Mouse (Mus musculus) E14TG2a.4 (cell line): ENCODE measurements around the gene Gm12216.

Experiments used
- H3K27me3 ChIP-seq: 2 replicates; pipeline ENCODE4 v1.6.1; 2014; ENCODE audit warnings: low read length, control low read depth; ENCODE audit not compliant: insufficient read depth
- H3K36me3 ChIP-seq: 2 replicates; pipeline ENCODE4 v1.6.1; 2014; ENCODE audit warnings: low read length, control low read depth; ENCODE audit not compliant: insufficient read depth
- H3K4me1 ChIP-seq: replicated peaks from 2 replicates; pipeline ENCODE4 v1.6.1; 2014; ENCODE audit warnings: low read depth, low read length, control low read depth
- H3K4me3 ChIP-seq: replicated peaks from 2 replicates; pipeline ENCODE4 v1.5.1; 2014; ENCODE audit warnings: mild to moderate bottlenecking, low read length
- H3K9me3 ChIP-seq: 2 replicates; pipeline ENCODE4 v1.6.1; 2014; ENCODE audit warnings: low read length, control low read depth
- CTCF ChIP-seq: conservative IDR thresholded peaks from 2 replicates; pipeline ENCODE4 v1.5.1; 2014; ENCODE audit warnings: low read length
- NANOG ChIP-seq: IDR thresholded peaks from 2 replicates; pipeline ENCODE4 v1.6.1; 2014; ENCODE audit warnings: borderline replicate concordance, low read length, mixed read lengths
- POU5F1 ChIP-seq: IDR thresholded peaks from 2 replicates; pipeline ENCODE4 v1.6.1; 2014; ENCODE audit warnings: low read length, borderline replicate concordance

Gene Gm12216

DNA sequence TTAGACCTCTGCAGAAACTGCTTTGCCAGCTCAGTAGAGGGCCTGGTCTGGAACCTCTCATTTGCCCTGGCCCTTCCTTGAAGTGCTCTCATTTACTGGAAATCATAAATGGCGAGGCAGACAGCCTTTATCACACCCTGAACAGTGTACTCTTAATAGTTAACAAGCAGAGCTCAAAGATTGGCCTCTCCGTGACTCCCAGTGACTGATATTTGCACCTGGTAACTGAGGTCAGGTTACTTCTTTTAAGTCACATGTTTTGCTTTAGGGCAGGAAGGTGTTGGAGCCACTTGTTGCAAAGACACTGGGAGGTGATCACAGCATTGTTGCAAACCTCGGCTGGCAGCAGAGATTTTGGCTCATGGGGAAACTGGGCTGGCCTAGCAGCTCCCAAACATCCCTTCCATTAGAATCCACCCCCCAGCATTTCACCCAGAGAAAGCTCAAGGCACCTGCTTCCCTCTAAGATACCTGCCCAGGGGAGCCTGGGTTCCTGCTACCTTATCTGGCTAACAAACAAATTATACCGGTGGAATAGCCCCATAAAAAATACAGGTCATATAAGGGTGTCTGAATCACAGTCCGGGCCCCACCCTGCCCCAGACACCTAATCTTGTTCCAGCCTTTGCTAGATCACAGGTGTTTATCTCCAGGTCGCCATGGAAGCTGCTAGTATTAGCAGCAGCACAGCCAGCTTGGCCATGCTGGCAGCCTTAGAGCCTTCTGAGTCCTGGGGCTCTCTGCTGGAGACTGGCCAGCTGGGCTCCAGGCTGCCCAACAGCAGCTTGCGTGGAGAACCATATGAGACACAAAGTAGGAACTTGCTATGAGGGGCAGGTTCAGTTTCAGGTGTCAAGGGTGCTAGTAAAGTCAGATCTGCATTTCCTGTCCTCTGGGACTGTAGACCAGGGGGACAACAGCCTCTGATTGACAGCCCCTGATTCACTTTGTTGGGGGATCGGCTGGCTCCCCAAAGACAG lies 19.1 kb downstream of the Gm12216 start:
- 0 out of 2 replicates have a peak, but pooled peaks cover 13% of the 10 kb centered on the region for H3K27me3 ChIP-seq
- peaks cover 29% of the 10 kb centered on the region for H3K4me1 ChIP-seq
- no peak overlapping the region for H3K4me3 ChIP-seq
- no peaks in the 10 kb centered on the region for H3K9me3 ChIP-seq
- no peaks in the 10 kb centered on the region for H3K36me3 ChIP-seq
- TF ChIP-seq POU5F1 (no peak), NANOG (no peak), CTCF (no peak)

- no peaks in the 10 kb centered on the region for H3K9me3 ChIP-seq
- no peaks in the 10 kb centered on the region for H3K36me3 ChIP-seq
- no peak overlapping the region for H3K4me3 ChIP-seq
- no peak for TF ChIP-seq CTCF
- H3K4me1 ChIP-seq = peaks cover 29% of the 10 kb centered on the region
- H3K27me3 ChIP-seq = 0 out of 2 replicates have a peak, but pooled peaks cover 13% of the 10 kb centered on the region
These were observed 19.9 kb downstream of the Gm12216 start for GRCm38 (mm10) chr11:53839147-53839546.

DNA sequence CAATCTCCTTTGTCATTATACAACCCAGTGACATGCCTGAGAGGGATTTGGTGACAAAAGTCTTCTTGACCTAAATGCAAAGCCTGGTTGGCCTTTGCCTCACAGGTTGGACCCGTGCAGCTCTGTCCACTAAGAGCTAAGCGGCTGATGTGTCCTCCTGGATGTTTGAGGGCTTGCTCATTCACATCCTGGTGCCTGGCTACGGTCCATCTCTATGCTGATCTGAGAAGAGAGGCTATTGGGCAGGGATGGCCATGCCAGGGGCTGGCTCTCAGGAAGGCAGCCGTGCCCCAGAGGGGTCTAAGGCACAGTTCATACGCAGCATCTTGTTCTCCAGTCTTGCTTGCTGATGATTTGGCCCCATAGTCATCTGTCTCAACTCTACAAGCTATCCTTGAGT lies 21.3 kb downstream of the Gm12216 start:
- Histone ChIP-seq H3K4me1 (peaks cover 21% of the 10 kb centered on the region), H3K9me3 (no peaks in the 10 kb centered on the region), H3K36me3 (no peaks in the 10 kb centered on the region), H3K4me3 (no peak overlapping the region), H3K27me3 (0 out of 2 replicates have a peak, but pooled peaks cover 8% of the 10 kb centered on the region)
- TF ChIP-seq POU5F1 (no peak), NANOG (no peak), CTCF (no peak)

GRCm38 (mm10) chr11:53835379-53836010 lies 23.6 kb downstream of the Gm12216 start:
- Histone ChIP-seq H3K27me3 (0 out of 2 replicates have a peak, but pooled peaks cover 3% of the 10 kb centered on the region), H3K36me3 (no peaks in the 10 kb centered on the region), H3K9me3 (no peaks in the 10 kb centered on the region), H3K4me1 (peaks cover 14% of the 10 kb centered on the region), H3K4me3 (no peak overlapping the region)
- TF ChIP-seq POU5F1 (no peak), CTCF (no peak), NANOG (no peak)

DNA sequence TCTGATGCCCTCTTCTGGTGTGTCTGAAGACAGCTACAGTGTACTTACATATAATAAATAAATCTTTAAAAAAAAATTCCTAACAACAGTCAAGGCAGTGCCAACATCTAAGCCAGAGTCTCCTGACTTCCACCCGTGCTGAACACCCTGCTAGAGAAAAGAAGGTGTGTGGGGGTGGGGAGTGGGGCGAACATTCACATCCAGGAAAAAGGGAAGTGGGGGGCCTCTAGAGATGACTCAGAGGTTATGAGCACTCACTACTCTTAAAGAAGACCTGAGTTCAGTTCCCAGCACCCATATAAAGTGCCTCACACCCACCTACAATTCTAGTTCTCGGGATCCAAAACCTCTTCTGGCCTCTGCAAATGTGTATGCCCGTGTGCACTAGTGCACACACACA lies 33.6 kb downstream of the Gm12216 start:
- no peak for TF ChIP-seq POU5F1
- H3K36me3 ChIP-seq = no peaks in the 10 kb centered on the region
- no peaks in the 10 kb centered on the region for H3K27me3 ChIP-seq
- H3K4me1 ChIP-seq = peaks cover 6% of the 10 kb centered on the region; the same call in 1 of the 2 replicates
- H3K9me3 ChIP-seq = no peaks in the 10 kb centered on the region
- no peak overlapping the region for H3K4me3 ChIP-seq

GRCm38 (mm10) chr11:53821945-53822338 lies 37.1 kb downstream of the Gm12216 start:
- Histone ChIP-seq H3K4me1 (peaks cover 22% of the 10 kb centered on the region), H3K9me3 (no peaks in the 10 kb centered on the region), H3K36me3 (no peaks in the 10 kb centered on the region), H3K4me3 (no peak overlapping the region), H3K27me3 (no peaks in the 10 kb centered on the region)
- TF ChIP-seq CTCF (no peak), NANOG (no peak), POU5F1 (no peak)

DNA sequence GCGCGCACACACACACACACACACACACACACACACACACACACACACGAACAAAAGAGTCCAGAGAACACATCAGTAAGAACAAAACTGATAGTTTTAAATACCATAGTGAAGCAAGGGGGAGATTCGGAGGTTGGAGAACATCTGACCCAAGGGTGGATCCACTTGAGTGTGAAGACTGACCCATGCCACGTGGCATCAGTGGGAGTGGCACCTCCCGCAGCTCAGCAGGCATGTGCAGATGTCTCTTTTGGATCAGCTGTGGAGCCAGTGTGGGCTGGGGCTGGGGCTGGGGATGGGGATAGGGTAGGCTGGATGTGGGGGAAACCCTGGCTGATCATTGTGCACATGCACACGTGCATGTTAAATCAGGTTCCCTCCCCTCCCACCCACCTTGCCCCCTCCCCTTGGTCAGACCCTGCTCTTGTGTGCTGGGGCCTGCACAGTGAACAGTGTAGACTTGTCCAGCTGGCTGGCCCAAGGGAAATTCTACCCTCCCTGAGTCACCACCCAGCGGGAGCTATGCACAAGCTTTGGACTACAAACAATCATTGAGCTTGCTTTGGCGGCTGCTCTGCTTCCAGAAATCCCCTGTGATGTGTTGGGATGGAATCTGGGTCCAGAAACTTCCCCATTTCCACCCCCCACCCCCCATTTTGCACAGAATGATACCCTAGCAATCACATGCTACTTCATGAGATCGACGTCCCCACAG lies 37.7 kb downstream of the Gm12216 start:
- H3K4me1 ChIP-seq = peaks cover 22% of the 10 kb centered on the region
- H3K27me3 ChIP-seq = no peaks in the 10 kb centered on the region
- H3K4me3 ChIP-seq = no peak overlapping the region
- H3K36me3 ChIP-seq = no peaks in the 10 kb centered on the region
- H3K9me3 ChIP-seq = no peaks in the 10 kb centered on the region
- TF ChIP-seq CTCF (no peak), POU5F1 (no peak), NANOG (no peak)

DNA sequence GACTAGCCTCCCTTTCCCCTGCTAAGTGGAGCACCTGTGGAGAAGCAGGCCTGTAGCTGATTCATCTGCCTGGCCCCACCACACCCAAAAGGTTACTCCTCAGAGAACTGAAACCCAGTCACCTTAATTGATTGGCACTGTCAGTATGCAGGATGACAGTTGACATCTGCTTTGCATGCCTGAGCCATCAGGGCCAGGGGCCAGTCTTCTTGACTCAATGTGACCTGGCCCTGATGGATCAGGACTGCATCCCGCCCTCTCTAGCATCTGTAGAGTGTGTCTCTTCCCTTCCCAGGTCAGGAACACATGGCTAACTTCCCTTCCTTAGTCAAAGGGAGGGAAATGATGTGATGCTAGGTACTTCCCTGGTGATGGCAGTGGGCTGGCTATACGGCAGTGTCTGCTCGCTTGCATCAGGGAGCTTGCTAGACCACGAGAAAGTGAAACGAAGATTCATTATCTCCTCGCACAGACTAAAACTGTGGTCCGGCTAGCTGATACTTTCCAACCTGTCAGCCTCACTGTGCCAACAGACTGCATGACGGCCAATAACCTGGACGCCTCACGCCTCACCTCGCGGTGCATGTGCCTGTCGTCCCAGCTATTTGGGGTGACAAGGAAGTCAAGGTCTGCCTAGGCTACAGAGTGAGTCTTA lies 38.4 kb downstream of the Gm12216 start:
- Histone ChIP-seq H3K4me1 (peaks cover 22% of the 10 kb centered on the region), H3K36me3 (no peaks in the 10 kb centered on the region), H3K4me3 (no peak overlapping the region), H3K9me3 (no peaks in the 10 kb centered on the region), H3K27me3 (no peaks in the 10 kb centered on the region)
- TF ChIP-seq CTCF (no peak), NANOG (no peak), POU5F1 (no peak)
